Mouse (Mus musculus) neural tube, embryonic 11.5 days (tissue): Measurements from ENCODE around the gene Map3k20. TPM values are rescaled to one million over a fixed set of nuclear protein-coding genes. Genes with fewer than 3 reads are reported as not detected.
A peak's percentile ranks its signal among the peaks of the same experiment; 100 is the strongest.

Experiments
- ATAC-seq: fragments of 200-750 bp; cut with Nextera tagmentation; 2 replicates; pipeline ENCODE4 v1.8.0; 2017; ENCODE audit warnings: moderate number of reproducible peaks, mild to moderate bottlenecking, moderate TSS enrichment, moderate library complexity; ENCODE audit not compliant: insufficient read depth, low FRiP score, low TSS enrichment
- DNase-seq: peaks from one replicate; pipeline ENCODE4 v3.0.0-alpha.2; 2015; ENCODE audit warnings: low spot score
- H3K27ac ChIP-seq: fragments of 300-500 bp; sonication (generic); 2 replicates; pipeline ENCODE4 v1.5.1; 2014; ENCODE audit warnings: low read depth, mild to moderate bottlenecking, low read length
- H3K27me3 ChIP-seq: fragments of 300-500 bp; sonication (generic); 2 replicates; pipeline ENCODE4 v1.6.1; 2014; ENCODE audit warnings: mild to moderate bottlenecking, low read length, mixed read lengths; ENCODE audit not compliant: control insufficient read depth, insufficient read depth
- H3K36me3 ChIP-seq: fragments of 300-500 bp; sonication (generic); 2 replicates; pipeline ENCODE4 v1.6.1; 2014; ENCODE audit warnings: mild to moderate bottlenecking, low read length, moderate library complexity, mixed read lengths; ENCODE audit not compliant: control insufficient read depth, insufficient read depth
- H3K4me1 ChIP-seq: fragments of 300-500 bp; sonication (generic); 2 replicates; pipeline ENCODE4 v1.6.1; 2014; ENCODE audit warnings: low read length, mixed read lengths; ENCODE audit not compliant: control insufficient read depth, insufficient read depth
- H3K4me2 ChIP-seq: fragments of 300-500 bp; sonication (generic); 2 replicates; pipeline ENCODE4 v1.6.1; 2014; ENCODE audit warnings: low read depth, mild to moderate bottlenecking, moderate library complexity
- H3K4me3 ChIP-seq: fragments of 300-500 bp; sonication (generic); 2 replicates; pipeline ENCODE4 v1.5.1; 2014; ENCODE audit warnings: low read depth, low read length
- H3K9ac ChIP-seq: fragments of 300-500 bp; sonication (generic); 2 replicates; pipeline ENCODE4 v1.6.1; 2014; ENCODE audit warnings: mild to moderate bottlenecking, low read length
- H3K9me3 ChIP-seq: fragments of 300-500 bp; sonication (generic); 2 replicates; pipeline ENCODE4 v1.6.1; 2016; ENCODE audit warnings: low read length; ENCODE audit not compliant: control insufficient read depth
- WGBS: fragments of 180-500 bp; shearing (Covaris S2); extraction: QIAGEN DNeasy Blood & Tissue Kit; methylation state at CpG from one replicate; pipeline ENCODE4 v1.1.7; 2014; 5-methylcytosine and 5-hydroxymethylcytosine counted together
- polyA plus RNA-seq: library from polyadenylated mRNA; unstranded; fragments of >200 nt; fragmentation: Nextera tagmentation; extraction: Ambion mirVana; gene quantifications from 2 replicates; pipeline ENCODE4 v1.2.1, GENCODE M21; 2014

Map3k20 gene
- polyA plus RNA-seq, 1 experiment from 2014 or later = 8.6 TPM

GRCm38 (mm10) chr2:72288932-72289534, 3.6 kb downstream of the Map3k20 start:
- ATAC-seq = no peak
- Histone ChIP-seq H3K4me2 (no peak overlapping the region), H3K27me3 (no peaks in the 10 kb centered on the region), H3K27ac (no peak overlapping the region), H3K9me3 (no peaks in the 10 kb centered on the region), H3K4me1 (no peaks in the 10 kb centered on the region), H3K9ac (no peak overlapping the region), H3K36me3 (no peaks in the 10 kb centered on the region), H3K4me3 (no peak overlapping the region)
- WGBS = 89% methylated on average over 11 of the region's 11 CpGs
- no peak for DNase-seq

- WGBS = 90% methylated on average over 1 of the region's 1 CpGs
- H3K4me3 ChIP-seq = no peak overlapping the region
Measured at GRCm38 (mm10) chr2:72291103-72291502, 5.7 kb downstream of the Map3k20 start.

GRCm38 (mm10) chr2:72292573-72292972, 7.1 kb downstream of the Map3k20 start:
- Histone ChIP-seq H3K4me2 (no peak overlapping the region), H3K4me3 (no peak overlapping the region), H3K27me3 (no peaks in the 10 kb centered on the region), H3K27ac (no peak overlapping the region), H3K9me3 (no peaks in the 10 kb centered on the region), H3K4me1 (no peaks in the 10 kb centered on the region), H3K9ac (no peak overlapping the region), H3K36me3 (no peaks in the 10 kb centered on the region)
- DNase-seq (no peak), ATAC-seq (no peak)
- 88% methylated on average over 8 of the region's 8 CpGs for WGBS

More at GRCm38 (mm10) chr2:72291103-72291502, 5.7 kb downstream of the Map3k20 start:
- Histone ChIP-seq H3K27ac (no peak overlapping the region), H3K4me1 (no peaks in the 10 kb centered on the region), H3K9me3 (no peaks in the 10 kb centered on the region), H3K36me3 (no peaks in the 10 kb centered on the region), H3K27me3 (no peaks in the 10 kb centered on the region), H3K9ac (no peak overlapping the region), H3K4me2 (no peak overlapping the region)
- no peak for DNase-seq
- ATAC-seq = no peak

GRCm38 (mm10) chr2:72294994-72295393, 9.6 kb downstream of the Map3k20 start:
- no peak overlapping the region for H3K4me2 ChIP-seq
- no peaks in the 10 kb centered on the region for H3K4me1 ChIP-seq
- 84% methylated on average over 6 of the region's 6 CpGs for WGBS
- H3K4me3 ChIP-seq = no peak overlapping the region
- ATAC-seq (no peak), DNase-seq (no peak)
- H3K36me3 ChIP-seq = no peaks in the 10 kb centered on the region
- no peak overlapping the region for H3K9ac ChIP-seq
- no peak overlapping the region for H3K27ac ChIP-seq
- no peaks in the 10 kb centered on the region for H3K27me3 ChIP-seq
- no peaks in the 10 kb centered on the region for H3K9me3 ChIP-seq

GRCm38 (mm10) chr2:72296984-72297715, 11.7 kb downstream of the Map3k20 start:
- Histone ChIP-seq H3K27me3 (no peaks in the 10 kb centered on the region), H3K4me2 (no peak overlapping the region), H3K4me1 (no peaks in the 10 kb centered on the region), H3K27ac (no peak overlapping the region), H3K9ac (no peak overlapping the region), H3K36me3 (no peaks in the 10 kb centered on the region), H3K9me3 (no peaks in the 10 kb centered on the region), H3K4me3 (no peak overlapping the region)
- DNase-seq (no peak), ATAC-seq (no peak)
- 81% methylated on average over 10 of the region's 10 CpGs for WGBS

- Histone ChIP-seq H3K9me3 (no peaks in the 10 kb centered on the region), H3K36me3 (no peaks in the 10 kb centered on the region), H3K27ac (no peak overlapping the region), H3K9ac (no peak overlapping the region), H3K27me3 (no peaks in the 10 kb centered on the region), H3K4me2 (no peak overlapping the region), H3K4me1 (no peaks in the 10 kb centered on the region), H3K4me3 (no peak overlapping the region)
- peak; percentile 13 for DNase-seq
- no peak for ATAC-seq
- WGBS = 65% methylated on average over 10 of the region's 10 CpGs
Measured at GRCm38 (mm10) chr2:72297716-72298082, 12.3 kb downstream of the Map3k20 start.

GRCm38 (mm10) chr2:72298406-72298805, 13.0 kb downstream of the Map3k20 start:
- ATAC-seq (no peak), DNase-seq (peak; percentile 28)
- Histone ChIP-seq H3K27me3 (no peaks in the 10 kb centered on the region), H3K4me3 (no peak overlapping the region), H3K9ac (no peak overlapping the region), H3K9me3 (no peaks in the 10 kb centered on the region), H3K4me2 (no peak overlapping the region), H3K36me3 (no peaks in the 10 kb centered on the region), H3K4me1 (no peaks in the 10 kb centered on the region), H3K27ac (no peak overlapping the region)
- 70% methylated on average over 4 of the region's 4 CpGs for WGBS

- Histone ChIP-seq H3K9me3 (no peaks in the 10 kb centered on the region), H3K27me3 (no peaks in the 10 kb centered on the region), H3K9ac (no peak overlapping the region), H3K36me3 (no peaks in the 10 kb centered on the region), H3K4me2 (no peak overlapping the region), H3K4me1 (no peaks in the 10 kb centered on the region), H3K27ac (no peak overlapping the region), H3K4me3 (no peak overlapping the region)
- no peak for ATAC-seq
- no peak for DNase-seq
- WGBS = 91% methylated on average over 9 of the region's 9 CpGs
Measured at GRCm38 (mm10) chr2:72301194-72301916, 15.9 kb downstream of the Map3k20 start.
